Mouse (Mus musculus): Measurements from ENCODE around the gene Vamp3.

DNA sequence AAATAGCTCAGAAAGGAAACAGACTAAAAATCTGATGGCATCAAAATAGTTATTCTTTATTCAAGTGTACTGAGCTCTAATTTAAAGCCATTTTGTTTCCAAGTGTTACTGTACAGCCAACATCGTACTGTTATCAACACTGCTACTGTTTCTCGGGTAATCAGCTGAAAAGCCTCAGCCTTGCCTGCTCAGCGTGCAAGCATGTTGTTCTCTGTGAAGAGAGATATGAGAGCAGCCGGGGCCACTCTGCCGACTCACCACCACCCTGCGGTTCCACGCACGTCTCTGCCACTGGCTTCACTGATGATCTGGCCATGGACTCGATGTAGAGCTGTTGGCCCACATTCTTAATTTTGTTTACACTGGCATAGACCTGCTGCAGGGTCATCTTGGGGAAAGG lies 33.6 kb downstream of the Vamp3 start:
- no peak for TF ChIP-seq CTCF (IDR thresholded peaks at IDR 0.05; ENCODE audit: extremely low read depth, insufficient read length, insufficient replicate concordance, low read depth, low read length)
- no peak for TF ChIP-seq POLR2A (IDR thresholded peaks at IDR 0.05; ENCODE audit: low read depth, low read length)

Measured in small intestine, adult 2 months (tissue).